In genomic region chr7:46846486-46847244, GRCm38 (mm10) we compare ENCODE assay signal across 8 mouse cellular contexts. TPM values are rescaled to one million over a fixed set of nuclear protein-coding genes. Genes with fewer than 3 reads are reported as not detected.
DNase-seq lines count a peak whose midpoint lies in the region; ATAC-seq lines count a peak whose summit lies in the region.

No protein-coding gene starts in this region.

- WGBS in hindbrain, embryonic 13.5 days: under 1% methylated on average over 28 of the region's 28 CpGs

- H3K27ac ChIP-seq in hindbrain, embryonic 13.5 days: peak overlapping the region; percentile 84

- peak; percentile 53 for ATAC-seq in hindbrain, embryonic 13.5 days (ENCODE audit: low FRiP score)

- H3K36me3 ChIP-seq in hindbrain, embryonic 13.5 days: peaks cover 24% of the 10 kb centered on the region

- peak overlapping the region; percentile 95 for H3K4me2 ChIP-seq in hindbrain, embryonic 13.5 days

- H3K4me3 ChIP-seq in hindbrain, embryonic 13.5 days: peak overlapping the region; percentile 76

- peak; percentile 61 for DNase-seq in WW6 (ENCODE audit: low read depth, low spot score)
- DNase-seq in cerebellum, postnatal 10 days: peak; percentile 84 to 87
- DNase-seq in frontal cortex, postnatal 25 days (ENCODE audit: low spot score in 2 of 2): peak; percentile 22 to 34
- DNase-seq in layer of hippocampus, postnatal 25 days (ENCODE audit: extremely low spot score in 1 of 2, low spot score in 1 of 2): peak; percentile 31 to 32
- peak; percentile 71 to 75 for DNase-seq in lung, postnatal 4 days
- peak; percentile 40 for DNase-seq in right cerebral cortex, adult 18-20 months
- peak; percentile 48 for DNase-seq in urinary bladder, adult 2 months (ENCODE audit: low spot score)

- no peaks in the 10 kb centered on the region for H3K9me3 ChIP-seq in hindbrain, embryonic 13.5 days

- peaks cover 11% of the 10 kb centered on the region; the same call in 1 of the 2 replicates for H3K27me3 ChIP-seq in hindbrain, embryonic 13.5 days

- H3K4me1 ChIP-seq in hindbrain, embryonic 13.5 days (replicated peaks): peaks cover 22% of the 10 kb centered on the region

- H3K9ac ChIP-seq in hindbrain, embryonic 13.5 days: peak overlapping the region; percentile 87

RNA-seq across cellular contexts. Expression of gene Ldha, which starts 5.4 kb away (rescaled TPM):
- 521 and 535 TPM in 2 replicates for polyA plus RNA-seq in hindbrain, embryonic 13.5 days (2015; fragmentation: Nextera tagmentation; extraction: Ambion mirVana)
- total RNA-seq in layer of hippocampus, postnatal 25 days (2021): 100 to 1,000 TPM; 303 to 347 TPM
- 354 and 368 TPM in 2 replicates for polyA plus RNA-seq in urinary bladder, adult 2 months (2012; rRNA removed)

RNA-seq across cellular contexts. Expression of gene Ldhc, which starts 14.3 kb away (rescaled TPM):
- 0.26 and 0.35 TPM in 2 replicates for polyA plus RNA-seq in hindbrain, embryonic 13.5 days (2015; fragmentation: Nextera tagmentation; extraction: Ambion mirVana)
- not detected for total RNA-seq in layer of hippocampus, postnatal 25 days (2021)
- polyA plus RNA-seq in urinary bladder, adult 2 months (2012; rRNA removed): not detected in 2 replicates

RNA-seq across cellular contexts. Expression of gene Gtf2h1, which starts 50.8 kb away (rescaled TPM):
- 43.7 and 44.2 TPM in 2 replicates for polyA plus RNA-seq in hindbrain, embryonic 13.5 days (2015; fragmentation: Nextera tagmentation; extraction: Ambion mirVana)
- total RNA-seq in layer of hippocampus, postnatal 25 days (2021): 10 to 100 TPM; 38.8 to 39.9 TPM
- polyA plus RNA-seq in urinary bladder, adult 2 months (2012; rRNA removed): 27.8 and 30.3 TPM in 2 replicates

RNA-seq across cellular contexts. Expression of gene Hps5, which starts 50.8 kb away (rescaled TPM):
- 15.6 and 16.3 TPM in 2 replicates for polyA plus RNA-seq in hindbrain, embryonic 13.5 days (2015; fragmentation: Nextera tagmentation; extraction: Ambion mirVana)
- 10 to 100 TPM; 12.2 to 18.4 TPM for total RNA-seq in layer of hippocampus, postnatal 25 days (2021)
- 22.3 and 23.1 TPM in 2 replicates for polyA plus RNA-seq in urinary bladder, adult 2 months (2012; rRNA removed)

Comparison
In these comparisons a context has a peak if more than half of its experiments do, and no peak if none do; other contexts are left out.
1. Peak in every context shown above with its lines: DNase-seq, ATAC-seq, H3K4me3 ChIP-seq and H3K27ac ChIP-seq.
2. DNase-seq: peak in every context shown above with its lines; median percentile 86 in cerebellum, postnatal 10 days; 73 in lung, postnatal 4 days; 61 in WW6; 48 in urinary bladder, adult 2 months; 40 in right cerebral cortex, adult 18-20 months; 32 in layer of hippocampus, postnatal 25 days; 28 in frontal cortex, postnatal 25 days.